Mouse (Mus musculus): ENCODE data around the gene 4921504E06Rik.

- no peak for TF ChIP-seq CTCF (IDR thresholded peaks at IDR 0.05; ENCODE audit: low read depth)
- TF ChIP-seq EP300 (IDR thresholded peaks at IDR 0.05; ENCODE audit: low read depth): no peak
Observed at GRCm38 (mm10) chr2:19452531-19453055, 101.1 kb downstream of the 4921504E06Rik start.

Measured in heart, postnatal 0 days (tissue).